Mouse (Mus musculus) megakaryocyte, embryonic 14.5 days (primary cell): ENCODE data around the gene Birc2. TPM values are rescaled to one million over a fixed set of nuclear protein-coding genes. Genes with fewer than 3 reads are reported as not detected.

Experiments
- H3K27me3 ChIP-seq: replicated peaks from 2 replicates; pipeline ENCODE3; 2012; ENCODE audit warnings: inconsistent platforms
- H3K36me3 ChIP-seq: replicated peaks from 2 replicates; pipeline ENCODE3; 2012; ENCODE audit warnings: low read length, inconsistent platforms, mixed read lengths
- H3K4me1 ChIP-seq: 2 replicates; pipeline ENCODE4 v1.6.1; 2012; ENCODE audit warnings: inconsistent platforms
- H3K4me3 ChIP-seq: replicated peaks from 2 replicates; pipeline ENCODE3; 2012; ENCODE audit warnings: moderate library complexity, mild to moderate bottlenecking, inconsistent platforms
- H3K9me3 ChIP-seq: 2 replicates; pipeline ENCODE4 v1.6.1; 2012; ENCODE audit warnings: inconsistent platforms
- FLI1 ChIP-seq: IDR thresholded peaks from 2 replicates; pipeline ENCODE4 v1.6.1; 2012; ENCODE audit warnings: low read length, inconsistent platforms, mixed read lengths
- GATA1 ChIP-seq: IDR thresholded peaks from 3 replicates; pipeline ENCODE4 v1.6.1; 2012; ENCODE audit warnings: mixed read lengths, low read length, inconsistent platforms, borderline replicate concordance
- polyA plus RNA-seq: library from polyadenylated mRNA; stranded (reverse); fragments of >175 nt; gene quantifications from 2 replicates; pipeline ENCODE4 v1.2.3, GENCODE M21; 2012; ENCODE audit warnings: low replicate concordance; ENCODE audit not compliant: insufficient read depth

Gene Birc2
- polyA plus RNA-seq, 1 experiment = 3.8 TPM

- Histone ChIP-seq H3K4me1 (peaks cover 99% of the 10 kb centered on the region), H3K36me3 (peaks cover 91% of the 10 kb centered on the region)
Measured at GRCm38 (mm10) chr9:7776940-7777339, 59.9 kb downstream of the Birc2 start.

GRCm38 (mm10) chr9:7775986-7776385 lies 60.9 kb downstream of the Birc2 start:
- peaks cover 3% of the 10 kb centered on the region; the same call in 1 of the 2 replicates for H3K9me3 ChIP-seq
- peaks cover 91% of the 10 kb centered on the region for H3K36me3 ChIP-seq
- H3K4me3 ChIP-seq = peak overlapping the region; percentile 47
- H3K27me3 ChIP-seq = no peaks in the 10 kb centered on the region
- TF ChIP-seq FLI1 (no peak), GATA1 (no peak)
- H3K4me1 ChIP-seq = peaks cover 99% of the 10 kb centered on the region

More at GRCm38 (mm10) chr9:7776940-7777339, 59.9 kb downstream of the Birc2 start:
- H3K4me3 ChIP-seq = no peak overlapping the region
- no peak for TF ChIP-seq FLI1
- no peak for TF ChIP-seq GATA1
- no peaks in the 10 kb centered on the region for H3K27me3 ChIP-seq
- H3K9me3 ChIP-seq = peaks cover 3% of the 10 kb centered on the region; the same call in 1 of the 2 replicates

GRCm38 (mm10) chr9:7775011-7775410 lies 61.9 kb downstream of the Birc2 start:
- peaks cover 94% of the 10 kb centered on the region for H3K36me3 ChIP-seq
- no peak for TF ChIP-seq FLI1
- no peak for TF ChIP-seq GATA1
- H3K4me3 ChIP-seq = no peak overlapping the region
- H3K4me1 ChIP-seq = peaks cover 100% of the 10 kb centered on the region
- peaks cover 3% of the 10 kb centered on the region; the same call in 1 of the 2 replicates for H3K9me3 ChIP-seq
- H3K27me3 ChIP-seq = no peaks in the 10 kb centered on the region

- Histone ChIP-seq H3K9me3 (peaks cover 3% of the 10 kb centered on the region; the same call in 1 of the 2 replicates), H3K27me3 (no peaks in the 10 kb centered on the region), H3K36me3 (peaks cover 94% of the 10 kb centered on the region), H3K4me1 (peaks cover 100% of the 10 kb centered on the region), H3K4me3 (peak overlapping the region; percentile 86)
- TF ChIP-seq GATA1 (no peak), FLI1 (no peak)
Measured at GRCm38 (mm10) chr9:7774538-7774937, 62.3 kb downstream of the Birc2 start.

- no peak overlapping the region for H3K4me3 ChIP-seq
- H3K4me1 ChIP-seq = peaks cover 99% of the 10 kb centered on the region
- peaks cover 3% of the 10 kb centered on the region; the same call in 1 of the 2 replicates for H3K9me3 ChIP-seq
- TF ChIP-seq FLI1 (no peak), GATA1 (no peak)
- no peaks in the 10 kb centered on the region for H3K27me3 ChIP-seq
- H3K36me3 ChIP-seq = peaks cover 94% of the 10 kb centered on the region
Measured at GRCm38 (mm10) chr9:7773686-7774085, 63.2 kb downstream of the Birc2 start.

GRCm38 (mm10) chr9:7772773-7773454 lies 64.0 kb downstream of the Birc2 start:
- 0 out of 2 replicates have a peak, but pooled peaks cover 3% of the 10 kb centered on the region for H3K9me3 ChIP-seq
- H3K4me3 ChIP-seq = no peak overlapping the region
- H3K4me1 ChIP-seq = peaks cover 99% of the 10 kb centered on the region
- no peak for TF ChIP-seq GATA1
- TF ChIP-seq FLI1 = no peak
- peaks cover 94% of the 10 kb centered on the region for H3K36me3 ChIP-seq
- no peaks in the 10 kb centered on the region for H3K27me3 ChIP-seq

GRCm38 (mm10) chr9:7772361-7772760 lies 64.5 kb downstream of the Birc2 start:
- Histone ChIP-seq H3K9me3 (no peaks in the 10 kb centered on the region), H3K4me1 (peaks cover 99% of the 10 kb centered on the region), H3K4me3 (peak overlapping the region; percentile 74), H3K27me3 (no peaks in the 10 kb centered on the region), H3K36me3 (peaks cover 94% of the 10 kb centered on the region)
- TF ChIP-seq GATA1 (no peak), FLI1 (no peak)

- TF ChIP-seq GATA1 = no peak
- TF ChIP-seq FLI1 = no peak
- Histone ChIP-seq H3K4me1 (peaks cover 92% of the 10 kb centered on the region), H3K27me3 (no peaks in the 10 kb centered on the region), H3K36me3 (peaks cover 86% of the 10 kb centered on the region), H3K9me3 (no peaks in the 10 kb centered on the region), H3K4me3 (no peak overlapping the region)
Measured at GRCm38 (mm10) chr9:7769491-7769890, 67.4 kb downstream of the Birc2 start.

- no peak overlapping the region for H3K4me3 ChIP-seq
- peaks cover 88% of the 10 kb centered on the region for H3K4me1 ChIP-seq
- no peaks in the 10 kb centered on the region for H3K27me3 ChIP-seq
- TF ChIP-seq GATA1 (no peak), FLI1 (no peak)
- H3K9me3 ChIP-seq = no peaks in the 10 kb centered on the region
- H3K36me3 ChIP-seq = peaks cover 82% of the 10 kb centered on the region
Measured at GRCm38 (mm10) chr9:7769081-7769480, 67.8 kb downstream of the Birc2 start.

Other genes starting within 250 kb of the Birc2 start
- not detected in 2 replicates for gene Mmp20, start 208.8 kb downstream of the Birc2 start, polyA plus RNA-seq
- gene Mmp7, start 145.0 kb downstream of the Birc2 start, polyA plus RNA-seq = not detected in 2 replicates
- gene Tmem123, start 73.0 kb downstream of the Birc2 start, polyA plus RNA-seq = 75.8 and 82.1 TPM in 2 replicates
- 5.7 and 6.0 TPM in 2 replicates for gene Birc3, start 36.1 kb upstream of the Birc2 start, polyA plus RNA-seq
- gene Yap1, start 167.5 kb upstream of the Birc2 start, polyA plus RNA-seq = 0.01 and 3.0 TPM in 2 replicates
- gene Cfap300, start 205.8 kb upstream of the Birc2 start, polyA plus RNA-seq = not detected in 2 replicates